Mouse (Mus musculus) limb, embryonic 11.5 days (tissue): ENCODE measurements around the gene Lypd6b. TPM values are rescaled to one million over a fixed set of nuclear protein-coding genes. Genes with fewer than 3 reads are reported as not detected.
A peak's percentile ranks its signal among the peaks of the same experiment; 100 is the strongest.

Source experiments
- ATAC-seq: fragments of 200-750 bp; cut with Nextera tagmentation; 2 replicates; pipeline ENCODE4 v1.8.0; 2017; ENCODE audit warnings: low read depth; ENCODE audit not compliant: insufficient number of reproducible peaks, low FRiP score, low TSS enrichment
- DNase-seq: peaks from one replicate; pipeline ENCODE4 v3.0.0-alpha.2; 2015; ENCODE audit warnings: low spot score
- H3K27ac ChIP-seq: fragments of 300-500 bp; sonication (generic); replicated peaks from 2 replicates; pipeline ENCODE4 v1.5.1; 2014; ENCODE audit warnings: low read depth, mild to moderate bottlenecking, low read length
- H3K27me3 ChIP-seq: fragments of 300-500 bp; sonication (generic); 2 replicates; pipeline ENCODE4 v1.6.1; 2014; ENCODE audit warnings: mild to moderate bottlenecking, low read length, mixed read lengths; ENCODE audit not compliant: control insufficient read depth, insufficient read depth
- H3K36me3 ChIP-seq: fragments of 300-500 bp; sonication (generic); 2 replicates; pipeline ENCODE4 v1.6.1; 2014; ENCODE audit warnings: mild to moderate bottlenecking, low read length, moderate library complexity, mixed read lengths; ENCODE audit not compliant: control insufficient read depth, insufficient read depth
- H3K4me1 ChIP-seq: fragments of 300-500 bp; sonication (generic); 2 replicates; pipeline ENCODE4 v1.6.1; 2014; ENCODE audit warnings: low read length, mixed read lengths; ENCODE audit not compliant: control insufficient read depth, insufficient read depth
- H3K4me2 ChIP-seq: fragments of 300-500 bp; sonication (generic); 2 replicates; pipeline ENCODE4 v1.6.1; 2014; ENCODE audit warnings: low read depth, mild to moderate bottlenecking, moderate library complexity; ENCODE audit not compliant: severe bottlenecking
- H3K4me3 ChIP-seq: fragments of 300-500 bp; sonication (generic); 2 replicates; pipeline ENCODE4 v1.5.1; 2014; ENCODE audit warnings: low read depth, low read length
- H3K9ac ChIP-seq: fragments of 300-500 bp; sonication (generic); 2 replicates; pipeline ENCODE4 v1.6.1; 2014; ENCODE audit warnings: mild to moderate bottlenecking, low read length
- H3K9me3 ChIP-seq: fragments of 300-500 bp; sonication (generic); 2 replicates; pipeline ENCODE4 v1.6.1; 2016; ENCODE audit warnings: low read length; ENCODE audit not compliant: control insufficient read depth
- WGBS: fragments of 180-500 bp; shearing (Covaris S2); extraction: QIAGEN DNeasy Blood & Tissue Kit; methylation state at CpG from one replicate; pipeline ENCODE4 v1.1.7; 2014; 5-methylcytosine and 5-hydroxymethylcytosine counted together
- polyA plus RNA-seq: library from polyadenylated mRNA; unstranded; fragments of >200 nt; fragmentation: Nextera tagmentation; extraction: Ambion mirVana; gene quantifications from 2 replicates; pipeline ENCODE4 v1.2.1, GENCODE M21; 2014

Gene Lypd6b
- polyA plus RNA-seq, 1 experiment from 2014 or later, result 6.6 TPM

GRCm38 (mm10) chr2:49816549-49816948, 29.1 kb downstream of the Lypd6b start:
- Histone ChIP-seq H3K4me3 (no peak overlapping the region), H3K4me1 (0 out of 2 replicates have a peak, but pooled peaks cover 4% of the 10 kb centered on the region), H3K36me3 (no peaks in the 10 kb centered on the region), H3K9me3 (no peaks in the 10 kb centered on the region), H3K27me3 (no peaks in the 10 kb centered on the region), H3K4me2 (no peak overlapping the region), H3K9ac (no peak overlapping the region), H3K27ac (no peak overlapping the region)
- DNase-seq, result no peak
- no peak for ATAC-seq
- 92% methylated on average over 5 of the region's 5 CpGs for WGBS

- WGBS, result 91% methylated on average over 3 of the region's 3 CpGs
These were observed 29.7 kb downstream of the Lypd6b start for GRCm38 (mm10) chr2:49817151-49817550.

GRCm38 (mm10) chr2:49818126-49818525, 30.6 kb downstream of the Lypd6b start:
- H3K27ac ChIP-seq, result no peak overlapping the region
- no peak for ATAC-seq
- no peaks in the 10 kb centered on the region for H3K36me3 ChIP-seq
- no peaks in the 10 kb centered on the region for H3K27me3 ChIP-seq
- WGBS, result 82% methylated on average over 5 of the region's 5 CpGs
- no peak overlapping the region for H3K4me3 ChIP-seq
- no peaks in the 10 kb centered on the region for H3K4me1 ChIP-seq
- H3K9ac ChIP-seq, result no peak overlapping the region
- H3K4me2 ChIP-seq, result no peak overlapping the region
- no peak for DNase-seq
- no peaks in the 10 kb centered on the region for H3K9me3 ChIP-seq

More at GRCm38 (mm10) chr2:49817151-49817550, 29.7 kb downstream of the Lypd6b start:
- H3K36me3 ChIP-seq, result no peaks in the 10 kb centered on the region
- H3K4me1 ChIP-seq, result no peaks in the 10 kb centered on the region
- H3K9ac ChIP-seq, result no peak overlapping the region
- no peak overlapping the region for H3K4me3 ChIP-seq
- H3K27me3 ChIP-seq, result no peaks in the 10 kb centered on the region
- ATAC-seq, result no peak
- H3K27ac ChIP-seq, result no peak overlapping the region
- no peak overlapping the region for H3K4me2 ChIP-seq
- no peak for DNase-seq
- no peaks in the 10 kb centered on the region for H3K9me3 ChIP-seq

DNA sequence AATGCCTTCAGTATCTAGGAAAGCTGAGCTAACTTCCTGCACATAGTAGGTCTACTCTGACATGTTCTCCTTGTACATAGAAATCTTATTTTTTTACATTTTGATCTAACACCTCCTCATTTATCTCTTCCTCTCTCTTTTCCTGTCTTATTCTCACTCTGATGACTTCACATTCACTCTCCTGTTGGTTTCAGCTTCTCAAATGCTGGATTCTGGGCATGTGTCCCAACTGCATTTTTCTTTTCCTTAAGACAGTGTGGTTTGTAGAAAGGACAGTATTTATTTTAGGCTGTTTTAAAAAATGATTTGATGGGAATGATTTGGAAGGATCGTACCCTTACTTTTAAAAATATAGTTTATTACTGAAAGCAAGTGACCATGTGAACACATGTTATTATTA, 34.8 kb downstream of the Lypd6b start:
- Histone ChIP-seq H3K9me3 (no peaks in the 10 kb centered on the region), H3K27me3 (no peaks in the 10 kb centered on the region), H3K27ac (no peak overlapping the region), H3K4me1 (no peaks in the 10 kb centered on the region), H3K4me3 (no peak overlapping the region), H3K36me3 (no peaks in the 10 kb centered on the region), H3K9ac (no peak overlapping the region), H3K4me2 (no peak overlapping the region)
- DNase-seq (no peak), ATAC-seq (no peak)
- 87% methylated on average over 1 of the region's 1 CpGs for WGBS

DNA sequence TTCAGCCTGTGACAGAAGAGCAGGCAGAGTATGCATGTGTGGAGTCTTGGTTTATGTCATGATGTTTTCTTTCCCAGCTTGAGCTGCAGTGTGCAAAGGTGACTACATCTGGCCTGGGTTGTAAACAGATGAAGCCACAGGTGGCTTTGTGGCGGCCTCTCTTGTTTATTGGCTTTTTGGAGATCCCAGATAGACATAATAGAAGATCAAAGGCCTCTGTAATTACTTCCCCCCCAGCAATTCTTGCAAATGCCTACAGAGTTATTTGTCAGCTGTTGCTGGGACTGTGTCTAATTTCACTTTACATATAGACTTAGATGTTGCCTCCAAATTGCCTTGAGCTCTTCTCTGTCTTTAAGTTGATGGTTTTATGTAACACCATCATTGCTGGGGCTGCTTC, 38.1 kb downstream of the Lypd6b start:
- H3K9me3 ChIP-seq, result no peaks in the 10 kb centered on the region
- no peaks in the 10 kb centered on the region for H3K4me1 ChIP-seq
- no peaks in the 10 kb centered on the region for H3K36me3 ChIP-seq
- ATAC-seq (no peak), DNase-seq (peak; percentile 45)
- H3K27ac ChIP-seq, result no peak overlapping the region
- H3K4me3 ChIP-seq, result no peak overlapping the region
- no peak overlapping the region for H3K4me2 ChIP-seq
- H3K27me3 ChIP-seq, result no peaks in the 10 kb centered on the region
- no peak overlapping the region for H3K9ac ChIP-seq
- WGBS, result 6% methylated on average over 1 of the region's 1 CpGs

DNA sequence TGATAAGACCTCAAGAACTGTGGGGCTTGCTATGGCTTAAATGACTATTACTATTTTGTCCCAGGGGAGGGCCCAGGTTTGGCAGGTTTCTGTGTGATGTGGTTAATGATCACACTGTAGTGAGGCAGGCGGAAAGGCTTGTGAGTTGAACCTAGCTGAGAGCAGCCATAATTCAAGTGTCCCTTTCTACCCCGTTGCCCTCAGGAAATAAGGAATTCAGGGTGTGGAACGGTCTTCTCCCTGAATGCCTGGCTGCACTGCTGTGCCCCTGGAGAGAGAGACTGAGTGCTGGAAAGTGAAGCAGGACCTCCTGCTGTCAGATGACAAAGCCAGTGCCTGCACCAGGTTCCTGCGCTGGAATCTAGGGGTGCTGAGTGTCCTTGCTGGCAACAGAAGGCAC, 40.3 kb downstream of the Lypd6b start:
- no peak for DNase-seq
- 34% methylated on average over 4 of the region's 4 CpGs for WGBS
- Histone ChIP-seq H3K9me3 (no peaks in the 10 kb centered on the region), H3K4me2 (no peak overlapping the region), H3K36me3 (no peaks in the 10 kb centered on the region), H3K27me3 (no peaks in the 10 kb centered on the region), H3K27ac (no peak overlapping the region), H3K4me3 (no peak overlapping the region), H3K4me1 (no peaks in the 10 kb centered on the region), H3K9ac (no peak overlapping the region)
- ATAC-seq, result no peak

- Histone ChIP-seq H3K27me3 (no peaks in the 10 kb centered on the region), H3K9me3 (no peaks in the 10 kb centered on the region), H3K4me3 (no peak overlapping the region), H3K4me1 (no peaks in the 10 kb centered on the region), H3K9ac (no peak overlapping the region), H3K4me2 (no peak overlapping the region), H3K27ac (no peak overlapping the region), H3K36me3 (no peaks in the 10 kb centered on the region)
- no peak for ATAC-seq
- 90% methylated on average over 3 of the region's 3 CpGs for WGBS
- DNase-seq, result no peak
These were observed 42.9 kb downstream of the Lypd6b start for GRCm38 (mm10) chr2:49830369-49830768.

- Histone ChIP-seq H3K9me3 (no peaks in the 10 kb centered on the region), H3K4me1 (no peaks in the 10 kb centered on the region), H3K9ac (no peak overlapping the region), H3K4me3 (no peak overlapping the region), H3K4me2 (no peak overlapping the region), H3K36me3 (no peaks in the 10 kb centered on the region), H3K27me3 (no peaks in the 10 kb centered on the region), H3K27ac (no peak overlapping the region)
- WGBS, result 79% methylated on average over 9 of the region's 9 CpGs
- no peak for DNase-seq
- ATAC-seq, result no peak
These were observed 44.9 kb downstream of the Lypd6b start for GRCm38 (mm10) chr2:49832277-49832803.

- Histone ChIP-seq H3K9me3 (no peaks in the 10 kb centered on the region), H3K27me3 (no peaks in the 10 kb centered on the region), H3K36me3 (no peaks in the 10 kb centered on the region), H3K4me3 (no peak overlapping the region), H3K27ac (no peak overlapping the region), H3K4me2 (no peak overlapping the region), H3K4me1 (no peaks in the 10 kb centered on the region), H3K9ac (no peak overlapping the region)
- WGBS, result 66% methylated on average over 12 of the region's 12 CpGs
- ATAC-seq, result no peak
- no peak for DNase-seq
These were observed 50.1 kb downstream of the Lypd6b start for GRCm38 (mm10) chr2:49837454-49838059.
